Mouse (Mus musculus): ENCODE data around the gene Adamts9. TPM values are rescaled to one million over a fixed set of nuclear protein-coding genes. Genes with fewer than 3 reads are reported as not detected.

Gene Adamts9
- polyA plus RNA-seq (2014; fragmentation: Illumina TruSeq; extraction: RNeasy Lipid Tissue Mini Kit (QIAGEN cat#74804); ENCODE audit: low read depth, low replicate concordance) = 12.4 TPM

DNA sequence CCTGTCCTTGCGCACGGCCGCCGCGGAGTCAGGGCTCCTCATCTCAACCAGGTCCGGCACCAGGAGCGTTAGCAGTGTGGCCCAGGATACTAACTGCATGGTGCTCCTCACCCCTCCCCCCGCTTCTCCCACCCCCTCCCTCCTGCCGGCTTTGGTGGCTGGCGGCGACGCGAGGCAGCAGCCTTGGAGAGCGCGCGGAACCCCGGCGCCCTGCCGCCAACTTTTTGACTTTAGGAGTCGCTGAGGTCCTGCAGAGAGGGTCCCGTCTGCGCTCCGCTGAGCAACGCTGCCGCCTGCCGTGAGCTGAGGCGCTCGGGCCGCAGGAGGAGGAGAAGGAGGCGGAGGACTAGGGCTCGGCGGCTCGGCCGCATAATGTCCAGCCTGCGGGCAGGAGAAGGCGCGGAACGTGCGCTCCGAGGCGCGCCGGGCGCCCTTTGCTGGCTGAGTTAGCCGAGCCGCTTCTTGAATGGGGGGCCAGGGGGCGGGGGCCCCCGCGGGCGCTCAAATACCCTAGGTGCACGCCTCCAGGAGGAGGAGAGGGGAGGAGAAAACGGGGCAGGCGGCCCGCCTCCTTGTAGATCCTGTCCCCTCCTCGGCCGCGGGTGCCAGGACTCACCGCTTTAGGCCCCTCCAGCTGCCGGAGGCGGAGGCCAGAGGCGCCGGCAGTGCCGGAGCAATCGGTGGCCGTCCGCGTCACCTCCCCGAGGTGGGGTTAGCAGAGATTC, at the start of gene Adamts9:
Adamts9 (minus strand) TSS at position 436 of the 725 bp plus-strand sequence.

GRCm38 (mm10) chr6:92869089-92869581, 74.2 kb downstream of the Adamts9 start, which contains the start of gene Gm15737:
Gene Gm15737 (plus strand): TSS chr6:92869357.

GRCm38 (mm10) chr6:92816311-92816751, 127.0 kb downstream of the Adamts9 start, which contains the start of gene A730049H05Rik:
Gene A730049H05Rik (plus strand): TSS chr6:92816478.

Other genes with a start within 250 kb of the Adamts9 start
- gene Prickle2, start 237.3 kb downstream of the Adamts9 start, polyA plus RNA-seq (2014; fragmentation: Illumina TruSeq; extraction: RNeasy Lipid Tissue Mini Kit (QIAGEN cat#74804); ENCODE audit: low read depth, low replicate concordance) = 4.2 TPM
- 12.3 TPM for gene A730049H05Rik, start 127.0 kb downstream of the Adamts9 start, polyA plus RNA-seq (2014; fragmentation: Illumina TruSeq; extraction: RNeasy Lipid Tissue Mini Kit (QIAGEN cat#74804); ENCODE audit: low read depth, low replicate concordance)
- not detected for gene Gm15737, start 74.1 kb downstream of the Adamts9 start, polyA plus RNA-seq (2014; fragmentation: Illumina TruSeq; extraction: RNeasy Lipid Tissue Mini Kit (QIAGEN cat#74804); ENCODE audit: low read depth, low replicate concordance)

All from kidney, adult 10 weeks (tissue).